Mouse (Mus musculus) heart, adult 2 months (tissue): Measurements from ENCODE around the gene Rgs7.

Experiments
- CTCF ChIP-seq: fragments of 200-600 bp; IDR thresholded peaks from 2 replicates; pipeline ENCODE4 v1.8.1; 2022; ENCODE audit warnings: antibody characterized with exemption, mild to moderate bottlenecking, moderate library complexity
- EP300 ChIP-seq: fragments of 200-500 bp; IDR thresholded peaks from 2 replicates; pipeline ENCODE4 v1.6.1; 2011; ENCODE audit warnings: low read depth, low read length, control low read depth; ENCODE audit not compliant: insufficient read depth
- POLR2A ChIP-seq: fragments of 200-500 bp; IDR thresholded peaks from 2 replicates; pipeline ENCODE4 v1.6.1; 2011; ENCODE audit warnings: mild to moderate bottlenecking, low read depth, low read length, control low read depth; ENCODE audit not compliant: insufficient read depth

DNA sequence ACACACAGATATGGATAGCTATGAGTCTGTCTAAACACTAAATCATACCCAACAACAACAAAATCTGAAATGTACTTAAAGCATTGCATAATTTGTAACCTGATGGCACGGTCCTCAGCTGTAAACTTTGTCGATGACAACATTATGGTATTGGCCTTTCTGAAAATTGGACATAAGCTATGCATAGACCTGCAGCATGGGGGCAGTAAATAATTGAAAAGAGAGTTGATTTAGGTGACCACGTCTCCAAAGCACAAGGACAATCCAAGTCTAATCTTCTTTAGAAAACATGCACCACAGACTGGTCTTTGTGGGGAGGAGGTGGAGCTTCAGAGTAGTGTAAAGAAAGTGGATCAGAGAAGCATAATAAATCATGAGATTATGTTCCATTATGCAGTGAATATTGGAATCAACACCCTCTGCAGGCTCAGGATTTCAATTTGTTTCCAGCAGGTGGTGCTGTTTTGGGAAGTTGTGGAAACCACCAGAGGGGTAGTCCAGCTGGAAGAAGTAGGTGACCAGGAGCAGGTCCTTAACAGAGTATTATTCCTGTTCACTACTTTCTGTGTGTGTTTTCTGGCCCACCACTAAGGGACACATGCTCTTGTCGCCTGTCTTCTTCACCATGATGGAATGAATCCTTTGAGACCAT lies 373.3 kb downstream of the Rgs7 start:
- TF ChIP-seq CTCF (peak; percentile 58), POLR2A (no peak), EP300 (no peak)
